ENCODE assay signal across 8 mouse cellular contexts in genomic region chr12:112941156-112941775, GRCm38 (mm10). TPM values are rescaled to one million over a fixed set of nuclear protein-coding genes. Genes with fewer than 3 reads are reported as not detected.
DNase-seq lines count a peak whose midpoint lies in the region; ATAC-seq and TF ChIP-seq lines count a peak whose summit lies in the region.

No protein-coding gene starts in this region.

- peak; percentile 16; the same call in 1 of the 2 replicates for ATAC-seq in lung, embryonic 14.5 days (ENCODE audit: insufficient read depth)
- no peak for ATAC-seq in heart, embryonic 13.5 days (ENCODE audit: extremely low read depth, insufficient number of reproducible peaks, low FRiP score, low TSS enrichment)
- 0 out of 2 replicates have a peak, but pooled peaks have one; percentile 0 for ATAC-seq in midbrain, embryonic 14.5 days (ENCODE audit: low FRiP score, low TSS enrichment)

- H3K9ac ChIP-seq in lung, embryonic 14.5 days, result peak overlapping the region; percentile 66
- peak overlapping the region; percentile 89 for H3K9ac ChIP-seq in heart, embryonic 13.5 days
- peak overlapping the region; percentile 68; the same call in 1 of the 2 replicates for H3K9ac ChIP-seq in midbrain, embryonic 14.5 days (replicated peaks; ENCODE audit: low read length)

- no peaks in the 10 kb centered on the region for H3K27me3 ChIP-seq in lung, embryonic 14.5 days (ENCODE audit: insufficient read depth, low read length)
- H3K27me3 ChIP-seq in cerebellum, adult 2 months (ENCODE audit: control insufficient read depth, insufficient read depth, low read length), result no peaks in the 10 kb centered on the region
- H3K27me3 ChIP-seq in heart, embryonic 13.5 days (replicated peaks), result peaks cover 15% of the 10 kb centered on the region
- no peaks in the 10 kb centered on the region for H3K27me3 ChIP-seq in midbrain, embryonic 14.5 days (ENCODE audit: control insufficient read depth, insufficient read depth, low read length)

- H3K27ac ChIP-seq in lung, embryonic 14.5 days (ENCODE audit: low read depth), result peak overlapping the region; percentile 85
- no peak overlapping the region for H3K27ac ChIP-seq in cerebellum, adult 2 months (ENCODE audit: insufficient read depth, low read length)
- peak overlapping the region; percentile 44; the same call in 1 of the 2 replicates for H3K27ac ChIP-seq in heart, embryonic 13.5 days (replicated peaks)
- peak overlapping the region; percentile 74; the same call in 1 of the 2 replicates for H3K27ac ChIP-seq in midbrain, embryonic 14.5 days (replicated peaks; ENCODE audit: low read depth, low read length)

- H3K9me3 ChIP-seq in lung, embryonic 14.5 days (ENCODE audit: low read depth, low read length), result no peaks in the 10 kb centered on the region
- H3K9me3 ChIP-seq in heart, embryonic 13.5 days, result no peaks in the 10 kb centered on the region
- no peaks in the 10 kb centered on the region for H3K9me3 ChIP-seq in midbrain, embryonic 14.5 days (ENCODE audit: control insufficient read depth, low read length)

- H3K4me1 ChIP-seq in lung, embryonic 14.5 days (ENCODE audit: insufficient read depth), result peaks cover 11% of the 10 kb centered on the region
- peaks cover 33% of the 10 kb centered on the region for H3K4me1 ChIP-seq in cerebellum, adult 2 months (ENCODE audit: control insufficient read depth, insufficient read depth, low read length)
- H3K4me1 ChIP-seq in heart, embryonic 13.5 days, result peaks cover 29% of the 10 kb centered on the region
- H3K4me1 ChIP-seq in midbrain, embryonic 14.5 days (ENCODE audit: control insufficient read depth, insufficient read depth, low read length), result peaks cover 9% of the 10 kb centered on the region

- H3K36me3 ChIP-seq in lung, embryonic 14.5 days (ENCODE audit: insufficient read depth), result no peaks in the 10 kb centered on the region
- H3K36me3 ChIP-seq in heart, embryonic 13.5 days, result no peaks in the 10 kb centered on the region
- no peaks in the 10 kb centered on the region for H3K36me3 ChIP-seq in midbrain, embryonic 14.5 days (ENCODE audit: control insufficient read depth, insufficient read depth, low read length)

- TF ChIP-seq CTCF in lung, embryonic 14.5 days (IDR thresholded peaks at IDR 0.05; ENCODE audit: low read depth), result no peak
- no peak for TF ChIP-seq CTCF in cerebellum, adult 2 months (IDR thresholded peaks at IDR 0.05; ENCODE audit: borderline replicate concordance, insufficient read depth, low read depth, low read length)

- whole genome bisulfite sequencing in lung, embryonic 14.5 days, result 35% methylated on average over 10 of the region's 10 CpGs
- 63% methylated on average over 10 of the region's 10 CpGs for WGBS in cerebellum, adult 2 months
- 41% methylated on average over 10 of the region's 10 CpGs for WGBS in heart, embryonic 13.5 days
- 44% methylated on average over 10 of the region's 10 CpGs for WGBS in midbrain, embryonic 14.5 days

- H3K4me2 ChIP-seq in lung, embryonic 14.5 days, result peak overlapping the region; percentile 79
- H3K4me2 ChIP-seq in heart, embryonic 13.5 days, result peak overlapping the region; percentile 82
- peak overlapping the region; percentile 67 for H3K4me2 ChIP-seq in midbrain, embryonic 14.5 days (ENCODE audit: low read length)

- H3K4me3 ChIP-seq in lung, embryonic 14.5 days (ENCODE audit: low read depth, low read length), result peak overlapping the region; percentile 66
- peak overlapping the region; percentile 70 for H3K4me3 ChIP-seq in cerebellum, adult 2 months (replicated peaks; ENCODE audit: insufficient read depth, low read depth, low read length)
- peak overlapping the region; percentile 79 for H3K4me3 ChIP-seq in heart, embryonic 13.5 days
- peak overlapping the region; percentile 62 for H3K4me3 ChIP-seq in midbrain, embryonic 14.5 days (replicated peaks; ENCODE audit: low read depth, low read length)

- peak; percentile 57 for DNase-seq in lung, embryonic 14.5 days
- no peak for DNase-seq in lung, postnatal 25 days (ENCODE audit: low spot score)
- peak in 1 of 2 experiments; percentile 48 for DNase-seq in cerebellum, adult 2 months
- peak; percentile 52 for DNase-seq in kidney, postnatal 14 days
- no peak for DNase-seq in midbrain, embryonic 14.5 days
- no peak for DNase-seq in gastrocnemius, postnatal 10 days
- no peak for DNase-seq in layer of hippocampus, adult 11-12 months (ENCODE audit: low spot score)

- TF ChIP-seq POLR2A in cerebellum, adult 2 months (IDR thresholded peaks at IDR 0.05; ENCODE audit: borderline replicate concordance, insufficient read depth, low read length), result no peak

RNA-seq across cellular contexts. Expression of gene Nudt14, which starts 0.7 kb away (rescaled TPM):
- 107 and 116 TPM in 2 replicates for polyA plus RNA-seq in lung, embryonic 14.5 days (2014; fragmentation: Nextera tagmentation; extraction: Ambion mirVana)
- polyA plus RNA-seq in cerebellum, adult 2 months (2012; rRNA removed), result 23.8 and 24.2 TPM in 2 replicates
- polyA plus RNA-seq in heart, embryonic 13.5 days (2015; fragmentation: Nextera tagmentation; extraction: Ambion mirVana), result 45.3 and 47.2 TPM in 2 replicates
- 53.2 and 59.4 TPM in 2 replicates for polyA plus RNA-seq in midbrain, embryonic 14.5 days (2014; fragmentation: Nextera tagmentation; extraction: Ambion mirVana)
- 10 to 100 TPM; 17.3 to 17.5 TPM for total RNA-seq in gastrocnemius, postnatal 10 days (2021)

RNA-seq across cellular contexts. Expression of gene Jag2, which starts 11.7 kb away (rescaled TPM):
- 6.3 and 8.0 TPM in 2 replicates for polyA plus RNA-seq in lung, embryonic 14.5 days (2014; fragmentation: Nextera tagmentation; extraction: Ambion mirVana)
- 23.0 and 24.4 TPM in 2 replicates for polyA plus RNA-seq in cerebellum, adult 2 months (2012; rRNA removed)
- 2.5 and 2.7 TPM in 2 replicates for polyA plus RNA-seq in heart, embryonic 13.5 days (2015; fragmentation: Nextera tagmentation; extraction: Ambion mirVana)
- 15.1 and 18.5 TPM in 2 replicates for polyA plus RNA-seq in midbrain, embryonic 14.5 days (2014; fragmentation: Nextera tagmentation; extraction: Ambion mirVana)
- 10 to 100 TPM; 29.4 to 40.0 TPM for total RNA-seq in gastrocnemius, postnatal 10 days (2021)

RNA-seq across cellular contexts. Expression of gene Btbd6, which starts 35.0 kb away (rescaled TPM):
- polyA plus RNA-seq in lung, embryonic 14.5 days (2014; fragmentation: Nextera tagmentation; extraction: Ambion mirVana), result 26.4 and 26.7 TPM in 2 replicates
- polyA plus RNA-seq in cerebellum, adult 2 months (2012; rRNA removed), result 61.6 and 68.6 TPM in 2 replicates
- polyA plus RNA-seq in heart, embryonic 13.5 days (2015; fragmentation: Nextera tagmentation; extraction: Ambion mirVana), result 21.7 and 22.0 TPM in 2 replicates
- 49.8 and 54.3 TPM in 2 replicates for polyA plus RNA-seq in midbrain, embryonic 14.5 days (2014; fragmentation: Nextera tagmentation; extraction: Ambion mirVana)
- total RNA-seq in gastrocnemius, postnatal 10 days (2021), result 10 to 100 TPM; 10.4 to 12.7 TPM

RNA-seq across cellular contexts. Expression of gene Brf1, which starts 59.2 kb away (rescaled TPM):
- 61.7 and 65.9 TPM in 2 replicates for polyA plus RNA-seq in lung, embryonic 14.5 days (2014; fragmentation: Nextera tagmentation; extraction: Ambion mirVana)
- polyA plus RNA-seq in cerebellum, adult 2 months (2012; rRNA removed), result 52.0 and 52.4 TPM in 2 replicates
- polyA plus RNA-seq in heart, embryonic 13.5 days (2015; fragmentation: Nextera tagmentation; extraction: Ambion mirVana), result 32.5 and 35.5 TPM in 2 replicates
- 37.7 and 55.1 TPM in 2 replicates for polyA plus RNA-seq in midbrain, embryonic 14.5 days (2014; fragmentation: Nextera tagmentation; extraction: Ambion mirVana)
- 10 to 100 TPM; 28.2 to 37.9 TPM for total RNA-seq in gastrocnemius, postnatal 10 days (2021)

Comparison
In these comparisons a context has a peak if more than half of its experiments do, and no peak if none do; other contexts are left out.
1. DNase-seq: peak in lung, embryonic 14.5 days (single experiment) and kidney, postnatal 14 days (single experiment); none in lung, postnatal 25 days (single experiment), midbrain, embryonic 14.5 days (single experiment), gastrocnemius, postnatal 10 days (single experiment) and layer of hippocampus, adult 11-12 months (single experiment).
2. Peak in every context shown above with its lines, with median percentiles within 50 percentile points of each other: H3K4me2 ChIP-seq, H3K4me3 ChIP-seq and H3K9ac ChIP-seq.